In genomic region chr9:108568511-108568921, GRCm38 (mm10) we compare ENCODE assay signal across 8 mouse cellular contexts. TPM values are rescaled to one million over a fixed set of nuclear protein-coding genes. Genes with fewer than 3 reads are reported as not detected.
A peak's percentile ranks its signal among the peaks of the same experiment; 100 is the strongest.
DNase-seq lines count a peak whose midpoint lies in the region; ATAC-seq and TF ChIP-seq lines count a peak whose summit lies in the region.

No protein-coding gene starts in this region.

- no peak for DNase-seq in heart, postnatal 36 days
- peak; percentile 12 for DNase-seq in midbrain, embryonic 10.5 days (ENCODE audit: low spot score)
- DNase-seq in frontal cortex, postnatal 14 days (ENCODE audit: low spot score in 2 of 2) = no peak
- DNase-seq in urinary bladder, adult 18-20 months (ENCODE audit: low spot score in 2 of 2) = no peak
- no peak for DNase-seq in layer of hippocampus, adult 9-10 months (ENCODE audit: low spot score)

- peak overlapping the region; percentile 79 for H3K4me3 ChIP-seq in heart, embryonic 11.5 days (ENCODE audit: low read depth, low read length)
- peak overlapping the region; percentile 77 for H3K4me3 ChIP-seq in ES-Bruce4 (ENCODE audit: low read depth, low read length)
- peak overlapping the region; percentile 86 for H3K4me3 ChIP-seq in heart, embryonic 16.5 days (ENCODE audit: low read length)
- H3K4me3 ChIP-seq in midbrain, embryonic 10.5 days = peak overlapping the region; percentile 80

- H3K4me1 ChIP-seq in heart, embryonic 11.5 days (ENCODE audit: control insufficient read depth, insufficient read depth, low read length) = peaks cover 22% of the 10 kb centered on the region
- H3K4me1 ChIP-seq in ES-Bruce4 (ENCODE audit: control insufficient read depth, insufficient read depth, low read length) = peaks cover 4% of the 10 kb centered on the region
- H3K4me1 ChIP-seq in heart, embryonic 16.5 days (ENCODE audit: control insufficient read depth, insufficient read depth, low read length) = peaks cover 31% of the 10 kb centered on the region
- H3K4me1 ChIP-seq in midbrain, embryonic 10.5 days = peaks cover 69% of the 10 kb centered on the region

- peak overlapping the region; percentile 97 for H3K4me2 ChIP-seq in heart, embryonic 11.5 days
- H3K4me2 ChIP-seq in heart, embryonic 16.5 days (ENCODE audit: low read depth, low read length) = peak overlapping the region; percentile 100

- no peak overlapping the region for H3K27ac ChIP-seq in heart, embryonic 11.5 days (ENCODE audit: low read depth, low read length)
- H3K27ac ChIP-seq in ES-Bruce4 (ENCODE audit: insufficient read depth, low read length) = peak overlapping the region; percentile 91
- H3K27ac ChIP-seq in heart, embryonic 16.5 days (ENCODE audit: low read length) = peak overlapping the region; percentile 98; the same call in 1 of the 2 replicates
- peak overlapping the region; percentile 94; the same call in 1 of the 2 replicates for H3K27ac ChIP-seq in midbrain, embryonic 10.5 days (replicated peaks)

- no peak for TF ChIP-seq CTCF in ES-Bruce4 (IDR thresholded peaks at IDR 0.05; ENCODE audit: low read depth, low read length)

- no peaks in the 10 kb centered on the region for H3K27me3 ChIP-seq in heart, embryonic 11.5 days (ENCODE audit: control insufficient read depth, insufficient read depth, low read length)
- no peaks in the 10 kb centered on the region for H3K27me3 ChIP-seq in ES-Bruce4 (ENCODE audit: control insufficient read depth, insufficient read depth, low read length, poor library complexity, severe bottlenecking)
- H3K27me3 ChIP-seq in heart, embryonic 16.5 days (ENCODE audit: control insufficient read depth, insufficient read depth, low read length) = no peaks in the 10 kb centered on the region
- H3K27me3 ChIP-seq in midbrain, embryonic 10.5 days (ENCODE audit: low read depth, poor library complexity, severe bottlenecking) = no peaks in the 10 kb centered on the region

- no peak overlapping the region; the same call in 1 of the 2 replicates for H3K9ac ChIP-seq in heart, embryonic 11.5 days (ENCODE audit: low read depth, low read length)
- peak overlapping the region; percentile 69 for H3K9ac ChIP-seq in ES-Bruce4 (ENCODE audit: low read depth, poor library complexity, severe bottlenecking)
- H3K9ac ChIP-seq in heart, embryonic 16.5 days (ENCODE audit: low read length) = peak overlapping the region; percentile 80; the same call in 1 of the 2 replicates

- intact Hi-C loops in heart, postnatal 36 days (cut with DNase I) = no loop called here

- no peak for TF ChIP-seq EP300 in ES-Bruce4 (IDR thresholded peaks at IDR 0.05; ENCODE audit: insufficient read depth, low read depth, low read length)

- no peak for TF ChIP-seq POLR2A in ES-Bruce4 (IDR thresholded peaks at IDR 0.05; ENCODE audit: insufficient read depth, low read length)

- H3K36me3 ChIP-seq in heart, embryonic 11.5 days (ENCODE audit: control insufficient read depth, insufficient read depth, low read length) = peaks cover 32% of the 10 kb centered on the region
- peaks cover 34% of the 10 kb centered on the region for H3K36me3 ChIP-seq in ES-Bruce4 (ENCODE audit: control insufficient read depth, insufficient read depth, low read length, poor library complexity, severe bottlenecking)
- H3K36me3 ChIP-seq in heart, embryonic 16.5 days (ENCODE audit: control insufficient read depth, insufficient read depth) = peaks cover 37% of the 10 kb centered on the region
- H3K36me3 ChIP-seq in midbrain, embryonic 10.5 days = peaks cover 56% of the 10 kb centered on the region

- no peaks in the 10 kb centered on the region for H3K9me3 ChIP-seq in heart, embryonic 11.5 days (replicated peaks; ENCODE audit: control insufficient read depth, low read length)
- H3K9me3 ChIP-seq in ES-Bruce4 (replicated peaks; ENCODE audit: control insufficient read depth, insufficient read depth, low read length, poor library complexity, severe bottlenecking) = no peaks in the 10 kb centered on the region
- no peaks in the 10 kb centered on the region for H3K9me3 ChIP-seq in heart, embryonic 16.5 days (replicated peaks; ENCODE audit: control insufficient read depth, low read length)
- no peaks in the 10 kb centered on the region for H3K9me3 ChIP-seq in midbrain, embryonic 10.5 days (replicated peaks)

- no peak for ATAC-seq in heart, embryonic 11.5 days (replicated peaks; ENCODE audit: insufficient number of reproducible peaks, low FRiP score, low TSS enrichment)
- no peak for ATAC-seq in heart, embryonic 16.5 days (replicated peaks; ENCODE audit: extremely low read depth, insufficient read depth, low FRiP score)

- WGBS in heart, embryonic 11.5 days (ENCODE audit: insufficient replicate concordance) = 63% methylated on average over 17 of the region's 17 CpGs
- 67% methylated on average over 17 of the region's 17 CpGs for WGBS in heart, embryonic 16.5 days
- 80% methylated on average over 17 of the region's 17 CpGs for WGBS in midbrain, embryonic 10.5 days

RNA-seq across cellular contexts. Expression of gene Dalrd3, which starts 1.2 kb away (rescaled TPM):
- 85.8 and 88.6 TPM in 2 replicates for polyA plus RNA-seq in heart, embryonic 11.5 days (2014; fragmentation: Nextera tagmentation; extraction: Ambion mirVana)
- total RNA-seq in heart, postnatal 36 days (2021) = 10 to 100 TPM; 21.2 to 24.3 TPM
- polyA plus RNA-seq in ES-Bruce4 (2011; ENCODE audit: insufficient read depth, insufficient read length, low read depth, missing spikeins) = 32.7 and 38.9 TPM in 2 replicates
- polyA plus RNA-seq in heart, embryonic 16.5 days (2015; fragmentation: Nextera tagmentation; extraction: Ambion mirVana) = 83.3 and 83.6 TPM in 2 replicates
- 196 and 221 TPM in 2 replicates for polyA plus RNA-seq in midbrain, embryonic 10.5 days (2016; fragmentation: Nextera tagmentation; extraction: Ambion mirVana)

RNA-seq across cellular contexts. Expression of gene Ndufaf3, which starts 1.3 kb away (rescaled TPM):
- polyA plus RNA-seq in heart, embryonic 11.5 days (2014; fragmentation: Nextera tagmentation; extraction: Ambion mirVana) = 56.6 and 58.9 TPM in 2 replicates
- 10 to 100 TPM; 69.2 to 76.5 TPM for total RNA-seq in heart, postnatal 36 days (2021)
- 24.7 and 29.7 TPM in 2 replicates for polyA plus RNA-seq in ES-Bruce4 (2011; ENCODE audit: insufficient read depth, insufficient read length, low read depth, missing spikeins)
- 63.7 and 65.9 TPM in 2 replicates for polyA plus RNA-seq in heart, embryonic 16.5 days (2015; fragmentation: Nextera tagmentation; extraction: Ambion mirVana)
- polyA plus RNA-seq in midbrain, embryonic 10.5 days (2016; fragmentation: Nextera tagmentation; extraction: Ambion mirVana) = 47.0 and 50.0 TPM in 2 replicates

RNA-seq across cellular contexts. Expression of gene Impdh2, which starts 8.4 kb away (rescaled TPM):
- polyA plus RNA-seq in heart, embryonic 11.5 days (2014; fragmentation: Nextera tagmentation; extraction: Ambion mirVana) = 130 TPM in 2 replicates
- 10 to 100 TPM; 48.7 to 52.2 TPM for total RNA-seq in heart, postnatal 36 days (2021)
- 387 and 445 TPM in 2 replicates for polyA plus RNA-seq in ES-Bruce4 (2011; ENCODE audit: insufficient read depth, insufficient read length, low read depth, missing spikeins)
- polyA plus RNA-seq in heart, embryonic 16.5 days (2015; fragmentation: Nextera tagmentation; extraction: Ambion mirVana) = 91.7 and 91.8 TPM in 2 replicates
- 202 and 239 TPM in 2 replicates for polyA plus RNA-seq in midbrain, embryonic 10.5 days (2016; fragmentation: Nextera tagmentation; extraction: Ambion mirVana)

RNA-seq across cellular contexts. Expression of gene Wdr6, which starts 10.0 kb away (rescaled TPM):
- 48.6 and 60.8 TPM in 2 replicates for polyA plus RNA-seq in heart, embryonic 11.5 days (2014; fragmentation: Nextera tagmentation; extraction: Ambion mirVana)
- total RNA-seq in heart, postnatal 36 days (2021) = 10 to 100 TPM; 12.1 to 19.5 TPM
- 24.6 and 24.7 TPM in 2 replicates for polyA plus RNA-seq in ES-Bruce4 (2011; ENCODE audit: insufficient read depth, insufficient read length, low read depth, missing spikeins)
- 48.3 and 61.0 TPM in 2 replicates for polyA plus RNA-seq in heart, embryonic 16.5 days (2015; fragmentation: Nextera tagmentation; extraction: Ambion mirVana)
- 195 and 250 TPM in 2 replicates for polyA plus RNA-seq in midbrain, embryonic 10.5 days (2016; fragmentation: Nextera tagmentation; extraction: Ambion mirVana)

RNA-seq across cellular contexts. Expression of gene P4htm, which starts 29.0 kb away (rescaled TPM):
- polyA plus RNA-seq in heart, embryonic 11.5 days (2014; fragmentation: Nextera tagmentation; extraction: Ambion mirVana) = 14.7 and 15.0 TPM in 2 replicates
- total RNA-seq in heart, postnatal 36 days (2021) = 10 to 100 TPM; 13.9 to 16.9 TPM
- 2.4 TPM in 2 replicates for polyA plus RNA-seq in ES-Bruce4 (2011; ENCODE audit: insufficient read depth, insufficient read length, low read depth, missing spikeins)
- polyA plus RNA-seq in heart, embryonic 16.5 days (2015; fragmentation: Nextera tagmentation; extraction: Ambion mirVana) = 20.1 and 22.0 TPM in 2 replicates
- 13.8 and 14.7 TPM in 2 replicates for polyA plus RNA-seq in midbrain, embryonic 10.5 days (2016; fragmentation: Nextera tagmentation; extraction: Ambion mirVana)
